Mouse (Mus musculus) T-helper 17 cell (primary cell): ENCODE measurements around the gene Spert.

Experiments used
- in situ Hi-C, 2 experiments: fragments of 300-600 bp; cut with MboI, MseI; formaldehyde crosslinking; loops; 1 replicate in 1 of 2; 2 replicates in 1 of 2; pipeline ENCODE4 v1.15.1; 2025; ENCODE audit warnings: high pct_unique_total_duplicates in 2 of 2

Gene Spert

DNA sequence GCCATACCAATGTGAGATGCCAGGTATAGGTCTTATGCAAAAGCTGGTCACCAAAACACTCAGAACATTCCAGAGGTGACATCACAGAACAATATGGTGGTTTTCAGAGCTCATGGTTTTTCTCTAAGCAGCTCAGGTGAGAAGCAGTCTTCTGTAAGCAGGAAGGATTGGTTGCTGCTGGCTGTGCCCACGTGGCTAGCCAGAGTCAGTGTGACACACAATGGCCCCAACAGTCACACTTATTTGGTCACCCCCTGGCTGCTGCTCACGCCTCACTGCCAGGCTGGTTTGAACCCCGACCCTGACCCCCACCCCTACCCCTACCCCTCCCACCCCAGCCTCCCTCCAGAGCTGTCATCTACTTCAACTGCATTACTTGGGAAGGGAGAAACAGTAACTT, at the start of gene Spert:
Gene Spert, minus strand, starts transcription at position 139 of the 400 bp plus-strand sequence.
- in situ Hi-C loops, result no loop called here

DNA sequence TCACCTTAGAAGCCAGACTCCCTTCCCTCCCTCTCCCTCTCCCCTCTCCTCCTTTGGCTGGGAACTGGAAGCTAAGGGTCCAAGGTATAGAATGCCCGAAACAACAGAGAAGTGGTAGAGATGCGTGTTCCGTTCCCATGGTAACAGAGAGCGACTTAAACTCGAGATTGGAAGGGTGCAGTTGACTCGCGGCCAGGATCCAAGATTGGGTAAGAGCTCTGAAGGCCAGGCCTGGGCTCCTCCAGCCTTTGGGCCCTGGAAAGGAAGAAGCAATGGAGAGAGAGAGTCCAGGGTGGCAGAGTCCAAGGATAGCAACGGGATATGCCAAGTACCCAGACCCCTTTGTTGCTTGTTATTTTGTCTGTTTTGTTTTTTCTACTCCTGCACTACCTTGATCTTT, 49.2 kb upstream of the Spert start, which contains the start of gene Erich6b:
Gene Erich6b, plus strand, starts transcription at position 180 of the 400 bp plus-strand sequence.
- in situ Hi-C loops, result loop anchor here in 1 of 2 experiments (10.0 kb wide), 2 partner anchors 237 to 407 kb away; no protein-coding TSS in a partner anchor

DNA sequence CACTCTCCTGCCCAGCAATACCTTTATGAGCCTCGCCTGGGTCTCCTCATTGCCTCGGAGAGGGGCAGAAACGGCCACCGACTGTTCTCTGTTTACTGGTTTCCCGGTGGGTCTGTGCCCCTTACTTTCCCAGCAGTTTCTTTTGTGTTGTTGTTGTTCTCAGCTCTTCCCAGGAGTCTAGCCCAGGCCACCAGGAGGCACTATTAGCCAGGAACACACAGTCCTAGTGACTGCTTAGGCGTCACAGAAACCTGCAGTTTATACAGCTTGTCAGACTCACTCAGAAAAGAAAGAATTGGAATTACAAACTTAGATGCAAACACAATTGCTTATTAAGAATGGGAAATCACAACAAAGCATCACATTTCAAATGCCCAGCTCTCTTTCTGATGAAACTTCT, 48.5 kb upstream of the Spert start:
- in situ Hi-C loops, result loop anchor here in 1 of 2 experiments (10.0 kb wide), 2 partner anchors 237 to 407 kb away; no protein-coding TSS in a partner anchor

DNA sequence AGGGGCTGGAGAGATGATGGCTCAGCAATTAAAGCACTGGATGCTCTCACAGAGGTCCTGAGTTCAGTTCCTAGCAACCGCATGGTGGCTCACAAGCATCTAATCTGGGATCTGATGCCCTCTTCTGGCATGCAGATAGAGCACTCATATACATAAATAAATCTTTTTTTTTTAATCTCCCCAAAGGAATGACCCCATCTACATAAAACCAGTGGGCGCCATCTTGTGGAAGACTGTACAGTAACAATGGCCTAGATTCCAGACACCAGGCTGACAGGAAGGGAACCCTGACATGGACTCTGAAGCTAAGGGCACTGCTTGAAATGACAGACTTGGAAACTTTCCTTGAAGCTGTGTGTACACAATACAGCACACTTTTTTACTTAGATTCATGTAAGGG, 47.9 kb upstream of the Spert start:
- in situ Hi-C loops, result loop anchor here in 1 of 2 experiments (10.0 kb wide), 2 partner anchors 236 to 406 kb away; no protein-coding TSS in a partner anchor

DNA sequence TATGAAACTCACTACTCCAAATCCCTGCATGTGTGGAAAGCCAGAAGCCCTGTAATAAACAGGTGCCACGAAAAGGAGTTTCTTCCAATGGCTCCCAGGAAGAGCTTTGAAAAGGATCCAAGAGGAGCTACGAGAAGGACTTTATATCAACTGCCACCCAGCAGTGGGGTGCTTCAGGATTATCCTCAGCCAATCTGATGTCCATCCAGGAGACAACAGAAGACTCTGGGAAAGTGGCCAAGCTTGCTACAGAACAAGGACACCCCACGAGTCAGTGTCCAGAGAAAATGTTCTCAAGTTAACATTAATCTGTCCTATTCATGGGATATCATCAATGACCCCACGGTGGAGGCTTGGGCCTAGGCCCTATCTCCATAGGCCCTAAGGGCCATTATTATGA, 44.7 kb upstream of the Spert start:
- in situ Hi-C loops, result no loop called here

DNA sequence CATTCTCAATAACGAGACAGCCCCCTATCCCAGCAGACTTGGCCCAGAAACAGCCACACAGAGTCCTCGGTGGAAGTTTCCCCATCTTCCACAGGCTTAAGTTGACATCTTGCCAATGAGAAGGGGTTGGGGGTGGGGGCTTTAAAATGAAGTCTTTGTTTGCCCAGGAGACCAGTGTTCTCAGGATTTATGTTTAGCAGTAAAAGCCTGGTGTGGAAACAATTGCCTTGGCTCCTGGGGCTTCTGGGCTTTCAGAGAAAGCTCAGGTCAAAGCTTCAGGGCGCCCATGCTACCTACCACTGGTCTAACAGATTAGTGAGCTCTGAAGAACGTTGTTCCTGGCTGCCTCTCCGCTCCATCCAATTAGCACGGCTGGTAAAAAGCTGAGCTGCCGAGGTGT, 43.2 kb upstream of the Spert start:
- in situ Hi-C loops, result no loop called here

DNA sequence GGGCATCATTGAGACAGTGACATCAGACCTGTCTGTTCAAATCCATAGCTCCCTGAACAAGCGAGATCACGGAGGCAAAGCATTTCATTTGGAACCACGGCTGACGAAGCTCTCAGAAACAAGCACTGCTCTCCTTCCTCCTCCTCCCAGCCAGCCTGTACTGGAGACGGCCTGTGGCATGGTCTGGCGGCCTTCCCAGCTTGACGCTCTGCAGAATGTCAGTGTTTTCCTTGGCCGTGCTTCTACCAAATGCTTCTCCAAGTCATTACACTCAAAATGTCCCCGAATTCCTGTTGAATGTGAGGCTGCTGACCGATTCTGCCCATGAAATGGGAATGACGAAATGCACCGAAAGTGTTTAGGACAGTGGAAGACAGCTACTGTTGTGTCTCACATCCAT, 42.4 kb upstream of the Spert start:
- in situ Hi-C loops, result no loop called here

DNA sequence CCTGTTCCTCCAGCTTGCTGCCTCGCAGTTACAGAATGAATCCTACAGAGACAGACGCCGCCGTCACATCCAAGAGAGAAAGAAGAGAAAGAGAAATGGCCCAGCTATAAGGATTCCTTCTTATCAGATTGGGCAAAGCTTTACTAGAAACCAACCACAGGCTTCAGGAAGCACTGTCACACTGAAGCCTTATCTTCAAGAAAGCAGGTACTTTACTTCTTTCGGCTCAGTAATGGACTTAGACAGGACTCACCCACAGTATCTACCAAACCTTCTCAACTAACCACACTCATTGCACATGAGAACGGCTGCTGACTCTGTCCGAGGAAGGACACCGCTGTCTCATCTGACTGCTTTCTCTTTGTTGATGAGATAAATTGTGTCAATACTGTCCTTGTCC, 36.0 kb upstream of the Spert start:
- in situ Hi-C loops, result no loop called here

DNA sequence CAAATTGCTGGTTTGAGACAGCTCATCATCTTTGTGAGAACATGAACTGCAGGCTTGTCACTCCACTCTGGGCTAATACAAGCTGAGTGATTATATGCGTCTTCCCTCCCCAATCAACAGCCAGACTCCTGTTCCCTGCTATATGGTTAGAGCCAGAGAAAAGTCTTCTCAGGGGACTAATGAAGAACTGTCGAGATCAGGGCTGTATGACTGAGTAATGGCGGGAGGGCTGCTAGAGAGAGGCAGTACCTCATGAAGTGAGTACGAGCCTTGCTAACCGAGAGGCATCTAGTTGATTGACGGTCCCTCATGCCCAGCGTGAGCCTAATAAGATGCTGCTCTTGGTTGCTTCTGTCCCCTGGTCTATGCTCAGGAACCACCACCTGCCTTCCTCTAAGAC, 30.1 kb upstream of the Spert start:
- in situ Hi-C loops, result no loop called here

DNA sequence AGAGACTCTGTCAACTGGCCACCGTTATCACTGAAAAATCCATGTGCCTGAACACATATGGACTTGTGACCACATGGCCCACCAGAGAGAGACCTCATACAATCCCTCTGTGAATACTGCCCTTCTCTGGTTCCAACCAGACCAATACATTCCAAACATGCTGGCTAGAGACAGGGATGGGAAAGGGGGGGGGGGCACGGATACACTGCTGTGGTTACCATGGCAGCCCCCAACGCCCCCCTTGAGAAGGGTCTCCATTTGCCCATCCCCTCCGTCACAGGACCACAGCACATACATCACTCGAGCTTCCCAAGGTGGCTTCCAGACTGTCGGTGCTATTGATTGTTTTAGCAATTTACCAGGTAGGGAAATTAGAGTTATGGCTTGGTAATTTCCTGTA, 23.5 kb upstream of the Spert start:
- in situ Hi-C loops, result no loop called here

DNA sequence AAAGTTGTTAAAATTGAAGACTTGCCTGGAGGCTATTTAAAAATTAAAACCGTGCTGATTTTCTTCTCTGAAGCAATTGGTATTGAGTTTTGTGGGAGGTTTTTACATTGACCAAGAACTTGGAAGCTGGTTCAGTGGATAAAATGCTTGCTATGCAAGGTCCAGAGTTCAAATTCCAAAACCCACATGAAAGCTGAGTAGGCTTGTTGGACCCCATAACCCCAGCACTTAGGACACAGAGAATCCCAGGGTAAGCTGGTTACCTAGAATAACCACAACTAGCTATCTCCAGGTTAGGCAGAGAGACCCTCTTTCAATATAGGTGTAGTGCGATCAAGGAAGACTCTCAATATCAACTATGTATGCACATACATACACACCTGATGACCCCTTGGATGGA, 16.3 kb upstream of the Spert start:
- in situ Hi-C loops, result no loop called here

DNA sequence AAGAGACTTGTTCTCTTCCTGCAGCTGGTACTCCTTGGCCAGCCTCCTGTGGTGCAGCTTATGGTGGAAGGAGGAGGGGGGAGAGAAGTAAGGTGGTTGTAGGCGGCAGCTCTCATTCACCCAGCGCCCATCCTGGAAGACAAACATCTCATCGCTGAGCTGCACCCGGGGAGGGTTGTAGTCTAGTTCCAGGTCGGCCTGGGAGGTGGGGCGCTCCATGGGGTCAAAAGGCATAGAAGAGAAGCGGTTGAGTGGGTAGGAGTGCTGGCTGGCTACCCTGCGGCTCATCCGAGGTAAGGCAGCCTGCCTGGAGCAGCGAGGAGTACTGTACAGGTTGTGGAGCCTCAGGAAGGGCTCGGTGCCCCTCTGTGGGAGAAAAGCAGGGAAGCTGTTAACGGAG, 9.0 kb downstream of the Spert start:
- in situ Hi-C loops, result loop anchor here in 1 of 2 experiments (10.0 kb wide), 1 partner anchor 1689 kb away; no protein-coding TSS in a partner anchor

DNA sequence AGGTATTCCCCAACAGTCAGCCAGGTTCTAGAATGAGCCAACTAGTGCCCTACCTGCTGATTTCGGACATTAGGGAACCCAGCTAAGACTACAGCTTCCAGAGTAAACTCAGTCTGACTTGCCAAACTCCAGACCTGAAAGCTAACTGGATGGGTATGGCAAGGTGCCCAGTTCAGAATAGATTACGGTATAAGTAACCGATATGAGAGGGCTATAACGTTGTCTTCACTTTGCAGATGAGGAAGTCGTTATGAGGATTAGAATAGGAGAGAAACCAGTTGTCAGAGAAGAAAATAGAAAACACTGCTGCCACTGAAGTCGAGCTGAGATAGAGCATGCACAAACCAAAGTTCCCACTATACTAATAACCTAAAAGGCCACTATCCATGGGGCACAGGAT, 13.9 kb downstream of the Spert start:
- in situ Hi-C loops, result no loop called here

DNA sequence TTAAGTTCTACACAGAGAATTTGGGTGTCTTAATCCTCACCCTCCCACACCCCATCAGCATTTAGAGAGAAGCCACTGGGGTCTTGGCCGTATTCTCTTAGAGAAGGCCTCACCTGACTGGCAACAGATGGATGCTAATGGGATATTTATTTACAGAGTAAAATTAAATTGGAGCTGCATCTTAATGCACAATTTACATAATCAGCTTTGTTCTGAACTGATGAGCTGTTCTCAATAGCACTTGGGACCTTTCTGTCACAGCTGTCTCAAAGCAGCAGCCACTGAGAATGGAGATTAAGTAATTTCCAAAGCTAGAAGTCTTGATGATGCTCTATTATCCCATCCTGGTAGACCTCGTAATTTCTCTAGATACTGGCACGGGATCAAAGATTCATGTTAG, 26.6 kb downstream of the Spert start:
- in situ Hi-C loops, result no loop called here

DNA sequence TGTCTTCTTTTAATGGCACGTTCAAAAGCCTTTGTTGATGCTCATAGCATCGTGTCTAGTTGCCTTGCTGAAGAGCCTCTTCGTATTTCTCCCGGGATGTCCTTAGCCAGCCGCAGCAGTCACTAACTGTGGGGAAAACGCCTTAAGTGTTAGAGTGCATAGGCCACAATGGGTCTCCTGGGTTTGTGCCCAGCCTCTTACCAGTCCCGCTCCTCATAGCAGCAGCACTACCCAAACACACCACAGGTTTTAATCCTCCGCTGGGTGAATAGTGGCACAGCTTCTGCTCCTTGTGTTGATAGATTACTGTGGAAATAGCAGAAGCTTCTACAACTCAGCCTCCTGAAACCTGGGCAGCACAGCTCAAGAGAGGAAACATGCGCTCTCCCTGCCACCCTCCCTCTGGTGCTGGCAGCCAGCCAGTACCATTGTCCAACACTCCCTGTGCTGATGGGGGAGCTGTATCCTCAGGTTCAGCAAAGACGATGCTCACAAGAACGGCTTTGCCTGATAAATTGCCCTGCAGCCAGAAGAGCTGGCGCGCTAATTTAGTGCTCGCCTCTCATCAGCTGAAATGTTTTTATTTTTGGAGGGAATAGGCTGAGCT, 27.3 kb downstream of the Spert start:
- in situ Hi-C loops, result no loop called here

DNA sequence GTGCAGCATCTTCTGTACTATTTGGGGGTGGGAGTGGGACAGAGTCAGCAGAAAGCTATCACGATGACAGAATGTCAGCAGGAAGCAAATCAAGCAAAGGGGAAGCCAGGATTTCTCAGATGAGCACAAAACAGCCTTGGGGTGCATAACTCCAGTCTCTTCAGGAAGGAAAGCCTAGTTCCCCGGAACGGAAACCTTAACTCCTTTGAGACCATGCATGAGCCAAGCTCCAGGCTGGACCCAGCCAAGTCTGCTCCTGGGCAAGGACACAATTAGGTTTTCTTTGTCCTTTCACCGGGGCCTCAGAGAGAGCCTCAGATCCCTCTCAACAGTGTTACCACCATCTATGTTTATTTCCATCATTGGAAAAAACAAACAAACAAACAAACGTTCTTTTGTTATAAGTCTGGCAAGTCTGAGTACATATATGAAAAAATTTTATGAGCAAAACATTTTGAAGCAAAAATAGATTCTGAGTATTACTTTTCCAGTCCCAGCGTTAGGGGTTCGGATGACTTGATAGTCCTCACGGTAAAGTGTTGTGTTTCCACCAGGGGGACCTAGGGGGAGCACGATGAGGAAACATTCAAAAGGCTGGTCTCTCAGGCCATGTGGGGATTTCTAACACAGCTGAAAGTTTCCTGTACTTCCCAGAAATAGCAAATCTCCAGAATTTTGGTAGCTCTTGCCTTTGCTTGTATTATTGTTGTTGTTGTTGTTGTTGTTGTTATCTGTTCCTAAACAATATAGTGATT, 31.2 kb downstream of the Spert start:
- in situ Hi-C loops, result no loop called here

DNA sequence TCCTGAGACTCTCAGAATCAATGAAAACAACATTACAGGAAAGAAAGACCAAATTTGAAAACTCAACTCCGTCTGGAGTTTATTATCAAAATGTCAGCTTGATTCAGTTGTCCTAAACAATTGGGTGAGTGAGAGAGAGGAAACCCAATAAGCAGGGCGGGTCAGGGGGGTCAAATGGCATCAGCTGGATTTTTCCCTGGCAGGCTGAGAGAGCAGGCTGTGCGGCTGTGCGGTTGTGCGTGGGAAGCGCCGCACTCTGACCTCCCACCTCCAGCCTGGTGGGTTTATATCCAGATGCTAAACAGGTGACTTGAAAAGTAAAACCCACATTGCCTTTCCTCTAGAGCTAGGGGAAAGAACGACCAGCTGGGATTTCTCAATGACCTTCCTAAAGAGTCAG, 51.2 kb downstream of the Spert start:
- in situ Hi-C loops, result no loop called here

DNA sequence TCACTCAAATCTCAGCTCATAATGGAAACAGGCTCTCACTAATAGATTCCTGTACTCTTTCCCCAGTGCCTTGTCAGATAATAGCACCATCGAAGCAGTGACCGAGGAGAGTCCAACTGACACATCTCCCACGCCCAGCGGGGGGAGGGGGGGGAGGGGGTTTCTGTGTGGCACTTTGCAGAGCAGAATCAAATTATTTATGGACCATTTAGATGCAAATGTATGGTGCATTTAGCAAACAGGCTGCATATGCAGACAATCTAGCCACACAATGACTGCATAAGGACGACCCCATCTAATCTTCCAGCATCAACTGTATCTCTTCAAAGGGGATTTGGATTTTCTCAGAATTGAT, 51.9 kb downstream of the Spert start:
- in situ Hi-C loops, result no loop called here

DNA sequence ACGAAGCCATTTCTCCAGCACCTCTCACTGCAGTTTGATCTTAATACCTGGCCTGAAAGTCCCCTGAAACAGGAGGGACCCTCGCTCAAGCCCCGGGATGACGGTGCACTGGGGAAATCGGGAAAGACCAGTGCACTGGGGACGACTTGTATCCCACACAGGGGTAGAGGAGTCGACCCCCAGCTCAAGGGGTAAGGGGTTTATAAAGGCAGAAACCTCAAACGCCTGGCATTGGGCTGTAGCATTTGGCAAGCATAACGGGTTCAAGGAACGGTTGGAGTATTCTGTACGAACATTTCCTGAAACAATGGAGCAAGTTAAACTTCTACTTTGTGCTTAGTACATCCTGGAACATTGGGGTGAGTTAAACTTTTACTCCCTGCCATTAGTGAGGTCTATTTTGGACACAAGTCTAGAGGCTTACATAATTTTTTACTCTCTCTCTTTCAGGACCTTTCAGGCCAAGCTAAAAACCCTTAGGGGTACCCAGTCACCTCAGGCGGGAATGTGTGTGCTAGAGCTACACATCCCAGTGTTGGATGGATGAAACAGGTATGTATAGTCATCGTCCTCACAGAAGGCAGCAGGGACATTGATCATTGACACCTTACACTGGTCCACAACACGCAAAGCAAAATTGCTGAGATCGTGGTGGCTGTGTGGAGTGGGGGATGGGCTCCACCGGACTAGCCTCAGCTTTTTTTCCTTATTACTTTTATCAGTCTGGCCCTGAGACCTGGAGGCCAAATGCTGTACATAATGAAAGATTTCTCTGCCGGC, 52.5 kb downstream of the Spert start:
- in situ Hi-C loops, result no loop called here

DNA sequence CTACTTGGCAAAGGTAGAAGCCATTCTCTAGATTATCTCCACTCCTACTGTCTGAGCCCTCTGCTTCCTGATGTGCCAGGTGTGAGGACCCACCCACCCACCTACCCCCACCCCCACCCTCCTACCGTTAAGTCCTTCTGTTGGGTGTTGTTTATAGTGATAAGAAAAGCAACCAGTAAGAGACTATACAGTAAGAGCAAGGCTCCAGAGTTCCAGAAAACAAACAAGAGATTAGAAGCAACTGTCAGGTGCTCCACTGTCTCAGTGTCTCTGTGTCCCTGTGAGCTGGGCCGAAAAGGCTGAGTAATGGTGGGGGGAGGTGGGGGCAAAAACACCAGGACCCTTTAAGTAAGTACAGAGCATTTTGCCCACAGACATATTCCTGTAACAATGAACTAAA, 53.7 kb downstream of the Spert start:
- in situ Hi-C loops, result no loop called here
